8 mouse cellular contexts compared by ENCODE assay signal in the genomic region with DNA sequence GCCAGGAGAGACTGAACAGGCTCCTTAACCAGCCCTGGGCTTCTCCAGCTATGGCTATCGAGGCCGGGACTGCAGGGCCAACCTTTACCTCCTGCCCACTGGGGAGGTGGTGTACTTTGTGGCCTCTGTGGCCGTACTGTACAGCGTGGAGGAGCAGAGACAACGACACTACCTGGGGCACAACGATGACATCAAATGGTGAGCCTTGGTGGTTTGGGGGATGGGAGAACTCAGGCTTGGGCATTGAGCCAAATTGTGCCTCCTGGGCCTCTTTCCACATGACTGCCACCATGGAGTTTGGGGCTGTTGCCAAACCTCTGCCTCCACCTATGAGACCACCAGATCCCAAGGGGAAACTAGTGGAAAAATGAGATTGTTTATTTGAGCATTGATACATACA. TPM values are rescaled to one million over a fixed set of nuclear protein-coding genes. Genes with fewer than 3 reads are reported as not detected.
DNase-seq lines count a peak whose midpoint lies in the region; ATAC-seq and TF ChIP-seq lines count a peak whose summit lies in the region.
"Had no signal": no experiment of that assay in that cellular context is flagged by ENCODE, and none has a peak within 500 bp of the region (broad histone marks: within the 10 kb centered on the region; RNA-seq: fewer than 3 reads in every experiment).

No protein-coding gene starts in this region.

- H3K27me3 ChIP-seq in midbrain, embryonic 12.5 days = peaks cover 19% of the 10 kb centered on the region
- peaks cover 11% of the 10 kb centered on the region for H3K27me3 ChIP-seq in midbrain, embryonic 10.5 days (ENCODE audit: low read depth, poor library complexity, severe bottlenecking)
- H3K27me3 ChIP-seq in forebrain, embryonic 16.5 days (replicated peaks; ENCODE audit: control insufficient read depth, insufficient read depth, low read length) = peaks cover 4% of the 10 kb centered on the region
- peaks cover 8% of the 10 kb centered on the region for H3K27me3 ChIP-seq in kidney, embryonic 16.5 days (ENCODE audit: insufficient read depth, low read length)
- H3K27me3 ChIP-seq in lung, postnatal 0 days (replicated peaks; ENCODE audit: insufficient read depth, low read length) = 0 out of 2 replicates have a peak, but pooled peaks cover 4% of the 10 kb centered on the region

- H3K9me3 ChIP-seq in midbrain, embryonic 12.5 days = no peaks in the 10 kb centered on the region
- H3K9me3 ChIP-seq in midbrain, embryonic 10.5 days (replicated peaks) = no peaks in the 10 kb centered on the region
- no peaks in the 10 kb centered on the region for H3K9me3 ChIP-seq in forebrain, embryonic 16.5 days (ENCODE audit: control insufficient read depth, low read length)
- no peaks in the 10 kb centered on the region for H3K9me3 ChIP-seq in kidney, embryonic 16.5 days (ENCODE audit: low read length)
- H3K9me3 ChIP-seq in lung, postnatal 0 days (ENCODE audit: low read length) = no peaks in the 10 kb centered on the region
- H3K9me3 ChIP-seq: limb, embryonic 13.5 days had no signal

- peaks cover 30% of the 10 kb centered on the region for H3K4me1 ChIP-seq in midbrain, embryonic 12.5 days
- H3K4me1 ChIP-seq in midbrain, embryonic 10.5 days = peaks cover 19% of the 10 kb centered on the region
- H3K4me1 ChIP-seq in forebrain, embryonic 16.5 days (replicated peaks; ENCODE audit: control insufficient read depth, insufficient read depth, low read length) = peaks cover 21% of the 10 kb centered on the region
- peaks cover 23% of the 10 kb centered on the region for H3K4me1 ChIP-seq in kidney, embryonic 16.5 days (ENCODE audit: insufficient read depth, low read length)
- peaks cover 16% of the 10 kb centered on the region; the same call in 1 of the 2 replicates for H3K4me1 ChIP-seq in lung, postnatal 0 days (ENCODE audit: insufficient read depth, low read depth, low read length)

- H3K36me3 ChIP-seq in midbrain, embryonic 12.5 days = peaks cover 30% of the 10 kb centered on the region
- H3K36me3 ChIP-seq in midbrain, embryonic 10.5 days = peaks cover 40% of the 10 kb centered on the region
- H3K36me3 ChIP-seq in forebrain, embryonic 16.5 days (ENCODE audit: control insufficient read depth, insufficient read depth) = peaks cover 12% of the 10 kb centered on the region
- peaks cover 21% of the 10 kb centered on the region for H3K36me3 ChIP-seq in kidney, embryonic 16.5 days (ENCODE audit: insufficient read depth, low read length)
- H3K36me3 ChIP-seq in lung, postnatal 0 days (ENCODE audit: insufficient read depth, low read length) = 0 out of 2 replicates have a peak, but pooled peaks cover 5% of the 10 kb centered on the region

- no peak for DNase-seq in midbrain, embryonic 10.5 days (ENCODE audit: low spot score)
- no peak for DNase-seq in spleen, postnatal 36 days (ENCODE audit: low spot score in 2 of 2)
- no peak for DNase-seq in spleen, postnatal 10 days (ENCODE audit: low spot score in 2 of 2)
- DNase-seq in lung, postnatal 0 days (ENCODE audit: low spot score) = no peak

- TF ChIP-seq EP300 in lung, postnatal 0 days (IDR thresholded peaks at IDR 0.05) = no peak

- 75% methylated on average over 6 of the region's 6 CpGs for WGBS in midbrain, embryonic 12.5 days
- WGBS in midbrain, embryonic 10.5 days = 90% methylated on average over 6 of the region's 6 CpGs
- 37% methylated on average over 6 of the region's 6 CpGs for WGBS in forebrain, embryonic 16.5 days
- WGBS in kidney, embryonic 16.5 days = 55% methylated on average over 6 of the region's 6 CpGs
- WGBS in lung, postnatal 0 days = 69% methylated on average over 6 of the region's 6 CpGs

- no peak overlapping the region for H3K4me2 ChIP-seq in midbrain, embryonic 12.5 days (replicated peaks)
- no peak overlapping the region for H3K4me2 ChIP-seq in forebrain, embryonic 16.5 days (ENCODE audit: low read length)
- H3K4me2 ChIP-seq in kidney, embryonic 16.5 days (replicated peaks; ENCODE audit: low read depth, low read length) = no peak overlapping the region
- no peak overlapping the region for H3K4me2 ChIP-seq in lung, postnatal 0 days (replicated peaks; ENCODE audit: low read depth, low read length)
- H3K4me2 ChIP-seq: limb, embryonic 13.5 days had no signal

- no peak overlapping the region for H3K4me3 ChIP-seq in midbrain, embryonic 12.5 days
- H3K4me3 ChIP-seq in midbrain, embryonic 10.5 days = no peak overlapping the region
- H3K4me3 ChIP-seq in forebrain, embryonic 16.5 days (replicated peaks; ENCODE audit: low read length) = no peak overlapping the region
- H3K4me3 ChIP-seq in kidney, embryonic 16.5 days (ENCODE audit: low read length) = no peak overlapping the region
- no peak overlapping the region for H3K4me3 ChIP-seq in lung, postnatal 0 days (ENCODE audit: low read depth, low read length)
- H3K4me3 ChIP-seq: limb, embryonic 13.5 days had no signal

- no peak for ATAC-seq in midbrain, embryonic 12.5 days (ENCODE audit: low FRiP score, low read depth)
- ATAC-seq in forebrain, embryonic 16.5 days = 0 out of 2 replicates have a peak, but pooled peaks have one; percentile 26
- no peak for ATAC-seq in kidney, embryonic 16.5 days (ENCODE audit: low FRiP score, low TSS enrichment)
- ATAC-seq in lung, postnatal 0 days = no peak

- no peak for TF ChIP-seq CTCF in lung, postnatal 0 days (IDR thresholded peaks at IDR 0.05)

- peak overlapping the region; percentile 35; the same call in 1 of the 2 replicates for H3K27ac ChIP-seq in midbrain, embryonic 12.5 days (replicated peaks)
- H3K27ac ChIP-seq in midbrain, embryonic 10.5 days (replicated peaks) = no peak overlapping the region
- H3K27ac ChIP-seq in forebrain, embryonic 16.5 days (ENCODE audit: low read length) = peak overlapping the region; percentile 75
- peak overlapping the region; percentile 70 for H3K27ac ChIP-seq in kidney, embryonic 16.5 days (ENCODE audit: low read length)
- H3K27ac ChIP-seq in lung, postnatal 0 days (ENCODE audit: low read length) = no peak overlapping the region
- H3K27ac ChIP-seq: limb, embryonic 13.5 days had no signal

- no peak overlapping the region for H3K9ac ChIP-seq in midbrain, embryonic 12.5 days (replicated peaks)
- no peak overlapping the region; the same call in 1 of the 2 replicates for H3K9ac ChIP-seq in forebrain, embryonic 16.5 days (replicated peaks; ENCODE audit: low read depth, low read length)
- 0 out of 2 replicates have a peak overlapping the region, but pooled peaks have one; percentile 18 for H3K9ac ChIP-seq in kidney, embryonic 16.5 days (replicated peaks; ENCODE audit: low read length)
- H3K9ac ChIP-seq in lung, postnatal 0 days (replicated peaks; ENCODE audit: low read depth) = no peak overlapping the region
- H3K9ac ChIP-seq: limb, embryonic 13.5 days had no signal

RNA-seq across cellular contexts. Expression of gene Eml2, which starts 8.5 kb away (rescaled TPM):
- 5.4 and 6.0 TPM in 2 replicates for polyA plus RNA-seq in midbrain, embryonic 12.5 days (2016; fragmentation: Nextera tagmentation; extraction: Ambion mirVana)
- 4.3 and 4.8 TPM in 2 replicates for polyA plus RNA-seq in midbrain, embryonic 10.5 days (2016; fragmentation: Nextera tagmentation; extraction: Ambion mirVana)
- polyA plus RNA-seq in forebrain, embryonic 16.5 days (2015; fragmentation: Nextera tagmentation; extraction: Ambion mirVana) = 8.3 and 14.4 TPM in 2 replicates
- 12.0 and 14.5 TPM in 2 replicates for polyA plus RNA-seq in kidney, embryonic 16.5 days (2015; fragmentation: Nextera tagmentation; extraction: Ambion mirVana)
- polyA plus RNA-seq in lung, postnatal 0 days (2015; fragmentation: Nextera tagmentation; extraction: Ambion mirVana) = 17.9 and 21.7 TPM in 2 replicates

RNA-seq across cellular contexts. Expression of gene Gipr, which starts 18.8 kb away (rescaled TPM):
- 2.1 and 3.4 TPM in 2 replicates for polyA plus RNA-seq in midbrain, embryonic 12.5 days (2016; fragmentation: Nextera tagmentation; extraction: Ambion mirVana)
- 0.60 and 1.5 TPM in 2 replicates for polyA plus RNA-seq in midbrain, embryonic 10.5 days (2016; fragmentation: Nextera tagmentation; extraction: Ambion mirVana)
- 21.8 and 32.1 TPM in 2 replicates for polyA plus RNA-seq in forebrain, embryonic 16.5 days (2015; fragmentation: Nextera tagmentation; extraction: Ambion mirVana)
- 0.37 and 0.60 TPM in 2 replicates for polyA plus RNA-seq in kidney, embryonic 16.5 days (2015; fragmentation: Nextera tagmentation; extraction: Ambion mirVana)
- 0.80 and 1.0 TPM in 2 replicates for polyA plus RNA-seq in lung, postnatal 0 days (2015; fragmentation: Nextera tagmentation; extraction: Ambion mirVana)

RNA-seq across cellular contexts. Expression of gene Gpr4, which starts 27.6 kb away (rescaled TPM):
- 1.6 and 2.0 TPM in 2 replicates for polyA plus RNA-seq in midbrain, embryonic 12.5 days (2016; fragmentation: Nextera tagmentation; extraction: Ambion mirVana)
- polyA plus RNA-seq in midbrain, embryonic 10.5 days (2016; fragmentation: Nextera tagmentation; extraction: Ambion mirVana) = 2.4 and 2.6 TPM in 2 replicates
- 2.5 and 2.7 TPM in 2 replicates for polyA plus RNA-seq in forebrain, embryonic 16.5 days (2015; fragmentation: Nextera tagmentation; extraction: Ambion mirVana)
- polyA plus RNA-seq in kidney, embryonic 16.5 days (2015; fragmentation: Nextera tagmentation; extraction: Ambion mirVana) = 4.0 and 4.3 TPM in 2 replicates
- 2.7 and 3.1 TPM in 2 replicates for polyA plus RNA-seq in lung, postnatal 0 days (2015; fragmentation: Nextera tagmentation; extraction: Ambion mirVana)

RNA-seq across cellular contexts. Expression of gene Snrpd2, which starts 35.2 kb away (rescaled TPM):
- 136 and 139 TPM in 2 replicates for polyA plus RNA-seq in midbrain, embryonic 12.5 days (2016; fragmentation: Nextera tagmentation; extraction: Ambion mirVana)
- 168 and 180 TPM in 2 replicates for polyA plus RNA-seq in midbrain, embryonic 10.5 days (2016; fragmentation: Nextera tagmentation; extraction: Ambion mirVana)
- polyA plus RNA-seq in forebrain, embryonic 16.5 days (2015; fragmentation: Nextera tagmentation; extraction: Ambion mirVana) = 116 and 118 TPM in 2 replicates
- 137 and 141 TPM in 2 replicates for polyA plus RNA-seq in kidney, embryonic 16.5 days (2015; fragmentation: Nextera tagmentation; extraction: Ambion mirVana)
- 63.2 and 65.2 TPM in 2 replicates for polyA plus RNA-seq in lung, postnatal 0 days (2015; fragmentation: Nextera tagmentation; extraction: Ambion mirVana)

RNA-seq across cellular contexts. Expression of gene Qpctl, which starts 35.7 kb away (rescaled TPM):
- 21.0 and 22.0 TPM in 2 replicates for polyA plus RNA-seq in midbrain, embryonic 12.5 days (2016; fragmentation: Nextera tagmentation; extraction: Ambion mirVana)
- 17.0 and 21.2 TPM in 2 replicates for polyA plus RNA-seq in midbrain, embryonic 10.5 days (2016; fragmentation: Nextera tagmentation; extraction: Ambion mirVana)
- 17.1 and 22.4 TPM in 2 replicates for polyA plus RNA-seq in forebrain, embryonic 16.5 days (2015; fragmentation: Nextera tagmentation; extraction: Ambion mirVana)
- 15.1 and 16.1 TPM in 2 replicates for polyA plus RNA-seq in kidney, embryonic 16.5 days (2015; fragmentation: Nextera tagmentation; extraction: Ambion mirVana)
- 14.1 and 14.5 TPM in 2 replicates for polyA plus RNA-seq in lung, postnatal 0 days (2015; fragmentation: Nextera tagmentation; extraction: Ambion mirVana)

Comparison
In these comparisons a context has a peak if more than half of its experiments do, and no peak if none do; other contexts are left out.
1. H3K27ac ChIP-seq: peak in midbrain, embryonic 12.5 days (single experiment), forebrain, embryonic 16.5 days (single experiment) and kidney, embryonic 16.5 days (single experiment); none in midbrain, embryonic 10.5 days (single experiment) and lung, postnatal 0 days (single experiment).